Mouse (Mus musculus) monocyte, adult 59 days (primary cell): Measurements from ENCODE around the gene Atp8b2. TPM values are rescaled to one million over a fixed set of nuclear protein-coding genes. Genes with fewer than 3 reads are reported as not detected.

Experiments
- total RNA-seq, 2 experiments: library from RNA; stranded (reverse); gene quantifications; one replicate each; pipeline ENCODE4 v1.2.4; 2023

The Atp8b2 gene
- total RNA-seq, result 10 to 100 TPM; 39.7 to 43.8 TPM

DNA sequence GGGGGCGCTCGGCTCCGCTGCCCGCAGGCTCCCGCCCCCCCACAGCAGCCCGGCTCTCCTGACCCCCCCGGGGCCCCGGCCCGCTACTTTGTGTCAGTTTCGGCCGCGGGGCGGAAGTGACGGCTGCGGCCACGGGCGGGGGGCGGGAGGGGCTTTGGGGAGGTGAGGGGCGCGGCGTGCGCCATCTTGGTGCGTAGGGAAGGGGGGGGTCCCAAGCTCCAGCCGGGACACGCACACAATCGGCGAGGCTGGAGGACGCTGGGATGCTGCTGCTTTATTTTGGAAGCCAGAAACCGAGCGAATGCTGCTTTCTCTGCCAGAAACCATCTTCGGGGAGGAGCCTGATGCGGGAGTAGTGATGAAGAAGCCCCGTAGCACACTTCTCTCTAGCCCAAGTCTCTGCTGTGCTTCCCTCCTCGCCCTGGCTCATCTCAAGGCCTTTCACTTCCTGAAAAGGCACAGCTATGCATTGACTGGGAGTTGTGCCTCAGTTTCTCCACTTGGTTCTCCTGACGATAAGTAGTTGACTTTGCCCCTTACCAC, at the start of gene Atp8b2:
Gene Atp8b2, minus strand, starts transcription at position 288 of the 543 bp plus-strand sequence.

DNA sequence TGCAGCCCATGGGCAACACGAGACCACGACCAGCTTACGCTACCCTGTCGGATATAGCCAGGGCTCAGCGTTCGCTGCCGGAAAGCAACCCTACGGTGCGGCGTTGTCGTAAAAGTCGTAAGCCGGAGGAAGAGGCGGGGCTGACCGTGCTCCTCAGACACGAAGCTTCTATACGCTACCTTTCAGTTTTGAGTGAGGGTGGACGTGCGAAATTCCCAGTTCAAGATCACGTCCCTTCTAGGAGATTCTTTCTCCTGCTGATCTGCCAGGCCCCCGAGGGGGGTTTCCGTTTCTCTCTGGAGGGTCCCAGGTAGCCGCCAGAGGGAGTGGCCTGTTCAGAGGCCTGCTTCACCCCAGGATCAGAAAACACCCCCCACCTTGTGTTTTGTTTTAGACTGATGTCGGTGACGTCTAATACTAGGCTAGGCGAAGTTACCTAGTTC, 35.3 kb upstream of the Atp8b2 start, which contains the start of gene Hax1:
Gene Hax1, minus strand, starts transcription at position 169 of the 443 bp plus-strand sequence.

GRCm38 (mm10) chr3:89912543-89913391, 50.5 kb downstream of the Atp8b2 start, which contains the start of gene Il6ra:
TSS of gene Il6ra (minus strand) at chr3:89913196.

Other genes with a start within 250 kb of the Atp8b2 start
- gene Adar, start 248.5 kb downstream of the Atp8b2 start, total RNA-seq, result 10 to 100 TPM; 86.4 to 90.8 TPM
- gene Chrnb2, start 198.9 kb downstream of the Atp8b2 start, total RNA-seq, result 1 to 10 TPM; 1.1 to 1.3 TPM
- 100 to 1,000 TPM in 1 of 2 experiments, 10 to 100 TPM in 1; 94.2 to 104 TPM for gene Ube2q1, start 189.9 kb downstream of the Atp8b2 start, total RNA-seq
- under 1 TPM in 1 of 2 experiments, not detected in 1; 0.13 TPM for gene She, start 132.1 kb downstream of the Atp8b2 start, total RNA-seq
- gene Il6ra, start 50.3 kb downstream of the Atp8b2 start, total RNA-seq, result 100 to 1,000 TPM; 326 to 334 TPM
- 10 to 100 TPM; 49.4 to 58.5 TPM for gene Hax1, start 35.3 kb upstream of the Atp8b2 start, total RNA-seq
- 10 to 100 TPM; 60.3 to 68.3 TPM for gene 4933434E20Rik, start 88.1 kb upstream of the Atp8b2 start, total RNA-seq
- gene Ubap2l, start 89.1 kb upstream of the Atp8b2 start, total RNA-seq, result 100 to 1,000 TPM; 200 to 228 TPM
- gene Tpm3, start 109.1 kb upstream of the Atp8b2 start, total RNA-seq, result 100 to 1,000 TPM; 594 to 595 TPM
- gene Nup210l, start 140.6 kb upstream of the Atp8b2 start, total RNA-seq, result under 1 TPM; 0.61 to 0.63 TPM